Mouse (Mus musculus) MEL (cell line): ENCODE results near the gene Trpm1. TPM values are rescaled to one million over a fixed set of nuclear protein-coding genes. Genes with fewer than 3 reads are reported as not detected.

ENCODE experiments used
- DNase-seq: peaks from one replicate; pipeline ENCODE4 v3.0.0; 2011; ENCODE audit warnings: low read depth, low spot score
- H3K27ac ChIP-seq: 2 replicates; pipeline ENCODE4 v1.5.1; 2012; ENCODE audit warnings: low read depth, mild to moderate bottlenecking, control low read depth, low read length, moderate library complexity; ENCODE audit not compliant: control insufficient read depth
- H3K27me3 ChIP-seq, 2 experiments: fragments of 150-350 bp in 1 of 2; sonication (generic) in 1 of 2; 2 replicates each; pipeline ENCODE4 v1.6.1; 2012; ENCODE audit warnings: low read length in 2 of 2, mild to moderate bottlenecking in 2 of 2, improper control_type of control experiment in 1 of 2, moderate library complexity in 1 of 2; ENCODE audit not compliant: insufficient read depth in 2 of 2, control insufficient read depth in 1 of 2
- H3K36me3 ChIP-seq, 2 experiments: 2 replicates each; pipeline ENCODE4 v1.6.1; 2012 to 2014; ENCODE audit warnings: low read length in 2 of 2, improper control_type of control experiment in 1 of 2, inconsistent platforms in 1 of 2, mild to moderate bottlenecking in 1 of 2; ENCODE audit not compliant: insufficient read depth in 2 of 2, control insufficient read depth in 1 of 2
- H3K4me1 ChIP-seq, 2 experiments: fragments of 150-350 bp in 1 of 2; sonication (generic) in 1 of 2; 2 replicates each; pipeline ENCODE4 v1.6.1; 2012; ENCODE audit warnings: low read length in 2 of 2, improper control_type of control experiment in 1 of 2, mild to moderate bottlenecking in 1 of 2; ENCODE audit not compliant: insufficient read depth in 2 of 2, control insufficient read depth in 1 of 2
- H3K4me3 ChIP-seq, 2 experiments: fragments of 150-350 bp in 1 of 2; sonication (generic) in 1 of 2; 2 replicates each; pipeline ENCODE4 v1.5.1; 2012; ENCODE audit warnings: low read depth in 2 of 2, low read length in 2 of 2, mild to moderate bottlenecking in 2 of 2, moderate library complexity in 2 of 2, control low read depth in 1 of 2, improper control_type of control experiment in 1 of 2; ENCODE audit not compliant: control insufficient read depth in 1 of 2, insufficient read depth in 1 of 2
- H3K79me2 ChIP-seq: 2 replicates; pipeline ENCODE4 v1.6.1; 2012; ENCODE audit warnings: mild to moderate bottlenecking, low read length, moderate library complexity; ENCODE audit not compliant: control insufficient read depth, poor library complexity, insufficient read depth
- H3K9ac ChIP-seq: 2 replicates; pipeline ENCODE4 v1.6.1; 2012; ENCODE audit warnings: low read depth, mild to moderate bottlenecking, control low read depth, low read length, moderate library complexity; ENCODE audit not compliant: control insufficient read depth, poor library complexity, severe bottlenecking
- H3K9me3 ChIP-seq: fragments of 150-350 bp; sonication (generic); replicated peaks from 2 replicates; pipeline ENCODE4 v1.6.1; 2012; ENCODE audit warnings: mild to moderate bottlenecking, low read length, improper control_type of control experiment, moderate library complexity; ENCODE audit not compliant: insufficient read depth
- CTCF ChIP-seq, 3 experiments: IDR thresholded peaks in 2 of 3; conservative IDR thresholded peaks in 1 of 3; 2 replicates each; pipeline ENCODE4 v1.5.1; 2011 to 2012; ENCODE audit warnings: low read length in 3 of 3, low read depth in 2 of 3, mild to moderate bottlenecking in 2 of 3, improper control_type of control experiment in 1 of 3, inconsistent platforms in 1 of 3, mixed read lengths in 1 of 3, moderate library complexity in 1 of 3; ENCODE audit not compliant: control insufficient read depth in 1 of 3, insufficient read depth in 1 of 3, poor library complexity in 1 of 3, severe bottlenecking in 1 of 3
- GATA1 ChIP-seq: IDR thresholded peaks from 2 replicates; pipeline ENCODE4 v1.6.1; 2011; ENCODE audit warnings: low read depth, low read length, improper control_type of control experiment
- NRF1 ChIP-seq: IDR thresholded peaks from 2 replicates; pipeline ENCODE4 v1.6.1; 2014; ENCODE audit warnings: low read depth, mild to moderate bottlenecking, inconsistent platforms, low read length, improper control_type of control experiment, moderate library complexity; ENCODE audit not compliant: poor library complexity, insufficient read depth, severe bottlenecking
- USF1 ChIP-seq: IDR thresholded peaks from 2 replicates; pipeline ENCODE4 v1.6.1; 2014; ENCODE audit warnings: low read depth, mild to moderate bottlenecking, inconsistent platforms, low read length, improper control_type of control experiment, moderate library complexity
- polyA plus RNA-seq, 2 experiments: library from polyadenylated mRNA; stranded (reverse) in 1 of 2; unstranded in 1 of 2; fragments of >175 nt in 1 of 2; fragments of >200 nt in 1 of 2; gene quantifications; 2 replicates each; pipeline versions ENCODE4 v1.2.1 to v1.2.4; 2012; ENCODE audit warnings: low replicate concordance in 2 of 2, low read depth in 1 of 2; ENCODE audit not compliant: insufficient read length in 2 of 2, insufficient read depth in 1 of 2, missing spikeins in 1 of 2
- total RNA-seq: library from RNA; depleted of rRNA; stranded (reverse); fragments of 300-350 nt; gene quantifications from 2 replicates; pipeline ENCODE4 v1.2.3, GENCODE M21; 2012; rRNA removed

Trpm1 gene
- total and polyA plus RNA-seq, 3 experiments: not detected

GRCm38 (mm10) chr7:64310756-64311155 lies 157.1 kb downstream of the Trpm1 start:
- TF ChIP-seq NRF1 (no peak), GATA1 (no peak), CTCF (IDR thresholded peaks at IDR 0.05 in 2 of 3, conservative IDR thresholded peaks at IDR 0.05 in 1 of 3; ENCODE audit: control insufficient read depth in 1 of 3, insufficient read depth in 1 of 3, low read depth in 2 of 3, low read length in 3 of 3, poor library complexity in 1 of 3, severe bottlenecking in 1 of 3) (no peak)
- TF ChIP-seq, all 39 proteins: peak for 0
- no peak overlapping the region for H3K4me3 ChIP-seq
- no peaks in the 10 kb centered on the region for H3K4me1 ChIP-seq
- H3K9me3 ChIP-seq: no peaks in the 10 kb centered on the region
- H3K27ac ChIP-seq: no peak overlapping the region
- no peaks in the 10 kb centered on the region for H3K36me3 ChIP-seq
- no peak for DNase-seq
- no peaks in the 10 kb centered on the region for H3K79me2 ChIP-seq
- H3K27me3 ChIP-seq: no peaks in the 10 kb centered on the region
- H3K9ac ChIP-seq: no peak overlapping the region

GRCm38 (mm10) chr7:64312811-64313210 lies 159.2 kb downstream of the Trpm1 start:
- Histone ChIP-seq H3K9ac (no peak overlapping the region), H3K4me1 (no peaks in the 10 kb centered on the region), H3K9me3 (no peaks in the 10 kb centered on the region), H3K79me2 (no peaks in the 10 kb centered on the region), H3K27ac (no peak overlapping the region), H3K4me3 (no peak overlapping the region), H3K27me3 (no peaks in the 10 kb centered on the region), H3K36me3 (no peaks in the 10 kb centered on the region)
- no peak for DNase-seq
- no peak for TF ChIP-seq USF1

Other genes with a start within 250 kb of the Trpm1 start
- gene E030018B13Rik, start 237.0 kb upstream of the Trpm1 start, total RNA-seq: not detected in 2 replicates
- under 1 TPM in 1 of 2 experiments, not detected in 1; 0.07 TPM for gene E030018B13Rik, start 237.0 kb upstream of the Trpm1 start, polyA plus RNA-seq
- 20.5 and 21.6 TPM in 2 replicates for gene Klf13, start 214.9 kb upstream of the Trpm1 start, total RNA-seq
- 100 to 1,000 TPM in 1 of 2 experiments, 10 to 100 TPM in 1; 26.9 to 118 TPM for gene Klf13, start 214.9 kb upstream of the Trpm1 start, polyA plus RNA-seq
- 1.2 and 1.7 TPM in 2 replicates for gene Mtmr10, start 133.8 kb downstream of the Trpm1 start, total RNA-seq
- gene Mtmr10, start 133.8 kb downstream of the Trpm1 start, polyA plus RNA-seq: 1 to 10 TPM in 1 of 2 experiments, not detected in 1; 2.4 TPM
- 2.9 and 3.1 TPM in 2 replicates for gene Fan1, start 220.3 kb downstream of the Trpm1 start, total RNA-seq
- gene Fan1, start 220.3 kb downstream of the Trpm1 start, polyA plus RNA-seq: 1 to 10 TPM in 1 of 2 experiments, not detected in 1; 3.6 TPM
- 74.6 and 87.9 TPM in 2 replicates for gene Mphosph10, start 238.4 kb downstream of the Trpm1 start, total RNA-seq
- gene Mphosph10, start 238.4 kb downstream of the Trpm1 start, polyA plus RNA-seq: 100 to 1,000 TPM in 1 of 2 experiments, 10 to 100 TPM in 1; 77.6 to 290 TPM
- gene Mcee, start 238.8 kb downstream of the Trpm1 start, total RNA-seq: 11.4 and 18.2 TPM in 2 replicates
- 10 to 100 TPM in 1 of 2 experiments, not detected in 1; 22.6 TPM for gene Mcee, start 238.8 kb downstream of the Trpm1 start, polyA plus RNA-seq